Mouse (Mus musculus) heart, embryonic 14.5 days (tissue): ENCODE results near the gene Lsm2. TPM values are rescaled to one million over a fixed set of nuclear protein-coding genes. Genes with fewer than 3 reads are reported as not detected.
A peak's percentile ranks its signal among the peaks of the same experiment; 100 is the strongest.

ENCODE experiments used
- ATAC-seq: fragments of 200-750 bp; cut with Nextera tagmentation; 2 replicates; pipeline ENCODE4 v1.8.0; 2017; ENCODE audit warnings: low read depth, moderate TSS enrichment; ENCODE audit not compliant: insufficient number of reproducible peaks, insufficient read depth, low FRiP score
- H3K27ac ChIP-seq, 2 experiments: fragments of 200-500 bp in 1 of 2; fragments of 300-500 bp in 1 of 2; sonication (generic) in 1 of 2; replicated peaks in 1 of 2; 2 replicates each; pipeline ENCODE4 v1.5.1; 2012 to 2014; ENCODE audit warnings: low read depth in 2 of 2, low read length in 2 of 2, control low read depth in 1 of 2, mild to moderate bottlenecking in 1 of 2, mixed read lengths in 1 of 2; ENCODE audit not compliant: control insufficient read depth in 1 of 2, insufficient read depth in 1 of 2
- H3K27me3 ChIP-seq: fragments of 300-500 bp; sonication (generic); 2 replicates; pipeline ENCODE4 v1.6.1; 2014; ENCODE audit warnings: mild to moderate bottlenecking, low read length, control low read depth; ENCODE audit not compliant: control insufficient read depth, insufficient read depth
- H3K36me3 ChIP-seq: fragments of 300-500 bp; sonication (generic); 2 replicates; pipeline ENCODE4 v1.6.1; 2014; ENCODE audit warnings: mild to moderate bottlenecking, control low read depth, low read length, mixed read lengths; ENCODE audit not compliant: control insufficient read depth, insufficient read depth
- H3K4me1 ChIP-seq, 2 experiments: fragments of 200-500 bp in 1 of 2; fragments of 300-500 bp in 1 of 2; sonication (generic) in 1 of 2; 2 replicates each; pipeline ENCODE4 v1.6.1; 2012 to 2014; ENCODE audit warnings: low read length in 2 of 2, control low read depth in 1 of 2, mixed read lengths in 1 of 2; ENCODE audit not compliant: control insufficient read depth in 2 of 2, insufficient read depth in 2 of 2
- H3K4me2 ChIP-seq: fragments of 300-500 bp; sonication (generic); 2 replicates; pipeline ENCODE4 v1.6.1; 2014; ENCODE audit warnings: mild to moderate bottlenecking, low read length
- H3K4me3 ChIP-seq, 2 experiments: fragments of 200-500 bp in 1 of 2; fragments of 300-500 bp in 1 of 2; sonication (generic) in 1 of 2; 2 replicates each; pipeline ENCODE4 v1.5.1; 2012 to 2014; ENCODE audit warnings: low read length in 2 of 2, mild to moderate bottlenecking in 2 of 2, control low read depth in 1 of 2, low read depth in 1 of 2, moderate library complexity in 1 of 2; ENCODE audit not compliant: control insufficient read depth in 1 of 2, insufficient read depth in 1 of 2
- H3K9ac ChIP-seq: fragments of 300-500 bp; sonication (generic); 2 replicates; pipeline ENCODE4 v1.6.1; 2014; ENCODE audit warnings: mild to moderate bottlenecking, low read length
- H3K9me3 ChIP-seq: fragments of 300-500 bp; sonication (generic); 2 replicates; pipeline ENCODE4 v1.6.1; 2016; ENCODE audit warnings: low read length, control low read depth; ENCODE audit not compliant: control insufficient read depth
- WGBS: fragments of 180-500 bp; shearing (Covaris S2); extraction: QIAGEN DNeasy Blood & Tissue Kit; methylation state at CpG from one replicate; pipeline ENCODE4 v1.1.7; 2014; 5-methylcytosine and 5-hydroxymethylcytosine counted together
- polyA plus RNA-seq: library from polyadenylated mRNA; unstranded; fragments of >200 nt; fragmentation: Nextera tagmentation; extraction: Ambion mirVana; gene quantifications from 2 replicates; pipeline ENCODE4 v1.2.1, GENCODE M21; 2014

Gene Lsm2
- polyA plus RNA-seq, 1 experiment from 2014 or later = 136 TPM

DNA sequence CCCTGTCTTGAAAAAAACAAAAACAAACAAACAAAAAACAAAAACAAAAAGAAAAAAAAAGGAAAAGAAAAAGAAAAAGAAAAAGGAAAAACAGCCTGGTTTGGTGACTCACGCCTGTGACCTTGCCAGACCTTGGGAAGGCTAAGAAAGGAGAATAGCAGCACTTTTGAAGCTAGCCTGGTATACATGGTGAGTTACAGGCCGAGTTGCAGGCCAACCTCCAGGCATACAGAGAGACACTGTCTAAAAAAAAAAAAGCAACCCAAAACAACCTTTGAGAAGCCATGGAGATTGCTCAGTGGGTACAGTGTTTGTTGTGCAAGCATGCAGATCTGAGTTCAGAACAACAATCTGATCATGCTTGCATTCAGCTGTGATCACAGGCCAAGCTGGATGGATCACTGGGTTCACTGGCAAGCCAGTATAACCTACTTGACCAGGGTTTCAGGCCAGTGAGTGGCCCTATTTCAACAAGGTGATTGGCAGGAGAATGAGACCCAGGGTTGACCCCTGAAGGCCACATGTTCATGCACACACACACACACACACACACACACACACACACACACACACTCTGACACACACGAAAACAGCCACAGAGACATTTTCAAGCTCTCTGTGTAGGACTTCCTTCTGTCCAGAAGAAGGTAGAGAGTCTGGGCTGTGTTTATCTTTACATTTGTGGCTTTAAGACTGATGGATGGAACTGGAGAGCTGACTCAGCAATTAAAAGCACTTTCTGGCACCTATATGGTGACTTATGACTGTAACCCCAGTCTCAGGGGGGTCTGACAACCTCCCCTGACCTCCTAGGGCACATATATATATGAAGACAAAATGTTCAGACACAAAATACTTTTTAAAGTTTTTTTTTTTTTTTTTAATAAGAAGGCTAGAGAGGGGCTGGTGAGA lies 5.8 kb upstream of the Lsm2 start:
- H3K27ac ChIP-seq = no peak overlapping the region
- ATAC-seq = no peak
- H3K9ac ChIP-seq = no peak overlapping the region
- peaks cover 5% of the 10 kb centered on the region in 2 experiments for H3K4me1 ChIP-seq
- H3K4me3 ChIP-seq = no peak overlapping the region
- no peak overlapping the region for H3K4me2 ChIP-seq
- no peaks in the 10 kb centered on the region for H3K27me3 ChIP-seq
- H3K36me3 ChIP-seq = no peaks in the 10 kb centered on the region
- H3K9me3 ChIP-seq = no peaks in the 10 kb centered on the region
- WGBS = 80% methylated on average over 3 of the region's 3 CpGs

DNA sequence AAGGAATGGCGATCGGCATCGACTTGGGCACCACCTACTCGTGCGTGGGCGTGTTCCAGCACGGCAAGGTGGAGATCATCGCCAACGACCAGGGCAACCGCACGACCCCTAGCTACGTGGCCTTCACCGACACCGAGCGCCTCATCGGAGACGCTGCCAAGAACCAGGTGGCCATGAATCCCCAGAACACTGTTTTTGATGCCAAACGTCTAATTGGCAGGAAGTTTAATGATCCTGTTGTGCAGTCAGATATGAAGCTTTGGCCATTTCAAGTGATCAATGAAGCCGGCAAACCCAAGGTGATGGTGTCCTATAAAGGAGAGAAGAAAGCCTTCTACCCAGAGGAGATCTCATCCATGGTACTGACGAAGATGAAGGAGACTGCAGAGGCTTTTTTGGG lies 4.7 kb upstream of the Lsm2 start:
- 92% methylated on average over 20 of the region's 20 CpGs for WGBS
- no peaks in the 10 kb centered on the region for H3K27me3 ChIP-seq
- H3K4me2 ChIP-seq = no peak overlapping the region
- no peaks in the 10 kb centered on the region for H3K9me3 ChIP-seq
- peaks cover 7 to 9% of the 10 kb centered on the region in 2 experiments for H3K4me1 ChIP-seq
- H3K36me3 ChIP-seq = no peaks in the 10 kb centered on the region
- H3K9ac ChIP-seq = no peak overlapping the region
- no peak overlapping the region for H3K27ac ChIP-seq
- ATAC-seq = no peak
- H3K4me3 ChIP-seq = no peak overlapping the region

DNA sequence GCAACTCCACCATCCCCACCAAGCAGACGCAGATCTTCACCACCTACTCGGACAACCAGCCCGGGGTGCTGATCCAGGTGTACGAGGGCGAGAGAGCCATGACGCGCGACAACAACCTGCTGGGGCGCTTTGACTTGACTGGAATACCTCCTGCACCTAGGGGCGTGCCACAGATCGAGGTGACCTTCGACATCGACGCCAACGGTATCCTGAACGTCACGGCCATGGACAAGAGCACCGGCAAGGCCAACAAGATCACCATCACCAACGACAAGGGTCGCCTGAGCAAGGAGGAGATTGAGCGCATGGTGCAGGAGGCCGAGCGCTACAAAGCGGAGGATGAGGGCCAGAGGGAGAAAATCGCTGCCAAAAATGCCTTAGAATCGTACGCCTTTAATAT lies 3.4 kb upstream of the Lsm2 start:
- ATAC-seq = no peak
- Histone ChIP-seq H3K4me2 (no peak overlapping the region), H3K27ac (no peak overlapping the region), H3K9me3 (no peaks in the 10 kb centered on the region), H3K4me3 (no peak overlapping the region), H3K9ac (no peak overlapping the region), H3K4me1 (peaks cover 2 to 15% of the 10 kb centered on the region in 2 experiments; a peak in 3 of 4 replicates), H3K27me3 (no peaks in the 10 kb centered on the region), H3K36me3 (no peaks in the 10 kb centered on the region)
- 86% methylated on average over 27 of the region's 27 CpGs for WGBS

DNA sequence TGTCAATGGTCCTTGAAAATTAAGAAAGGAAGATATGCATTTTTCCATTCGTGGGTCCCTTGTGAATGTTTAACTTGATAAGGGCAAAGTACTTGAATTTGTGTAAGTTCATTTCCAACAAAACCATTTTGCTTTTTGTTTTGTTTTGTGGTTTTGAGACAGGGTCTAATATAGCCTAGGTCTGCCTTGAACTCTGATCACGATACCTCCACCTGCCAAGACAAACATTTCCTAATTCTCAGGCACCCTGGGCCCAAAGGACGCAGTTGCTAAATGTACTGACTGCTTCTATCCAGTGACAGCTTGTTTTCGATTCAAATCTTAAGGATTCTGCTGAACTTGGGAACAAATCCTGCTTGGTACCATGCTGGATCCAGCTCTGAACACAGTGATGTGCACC lies 2.0 kb upstream of the Lsm2 start:
- H3K4me1 ChIP-seq = peaks cover 2 to 15% of the 10 kb centered on the region in 2 experiments; a peak in 3 of 4 replicates
- no peak overlapping the region for H3K9ac ChIP-seq
- no peaks in the 10 kb centered on the region for H3K9me3 ChIP-seq
- no peaks in the 10 kb centered on the region for H3K27me3 ChIP-seq
- no peak for ATAC-seq
- no peak overlapping the region for H3K27ac ChIP-seq
- no peak overlapping the region for H3K4me3 ChIP-seq
- 95% methylated on average over 4 of the region's 4 CpGs for WGBS
- no peak overlapping the region for H3K4me2 ChIP-seq
- peaks cover 6% of the 10 kb centered on the region; the same call in 1 of the 2 replicates for H3K36me3 ChIP-seq

DNA sequence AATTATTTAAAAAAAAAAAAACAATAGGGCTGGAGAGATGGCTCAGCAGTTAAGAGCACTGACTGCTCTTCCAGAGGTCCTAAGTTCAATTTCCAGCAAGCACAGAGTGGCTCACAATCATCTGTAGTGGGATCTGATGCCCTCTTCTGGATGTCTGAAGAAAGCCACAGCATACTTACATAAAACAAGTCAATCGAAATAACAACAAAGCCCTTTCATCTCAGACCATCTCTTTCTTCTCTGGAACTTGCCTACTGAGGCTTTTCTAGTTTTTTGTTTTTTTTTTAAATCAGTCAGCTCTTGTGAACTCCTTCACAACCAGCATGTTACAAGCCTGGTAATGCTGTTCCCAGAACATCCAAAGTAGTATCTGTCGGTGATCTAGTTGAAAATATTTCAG lies 1.0 kb upstream of the Lsm2 start:
- 13% methylated on average over 2 of the region's 2 CpGs for WGBS
- Histone ChIP-seq H3K36me3 (peaks cover 16% of the 10 kb centered on the region), H3K27ac (peak overlapping the region; percentile 5 to 97; a peak in 2 of 4 replicates), H3K4me3 (peak overlapping the region; percentile 25 to 86; a peak in 3 of 4 replicates), H3K4me1 (peaks cover 2 to 15% of the 10 kb centered on the region in 2 experiments; a peak in 3 of 4 replicates), H3K9ac (peak overlapping the region; percentile 94), H3K27me3 (no peaks in the 10 kb centered on the region), H3K4me2 (peak overlapping the region; percentile 91), H3K9me3 (no peaks in the 10 kb centered on the region)
- no peak for ATAC-seq

DNA sequence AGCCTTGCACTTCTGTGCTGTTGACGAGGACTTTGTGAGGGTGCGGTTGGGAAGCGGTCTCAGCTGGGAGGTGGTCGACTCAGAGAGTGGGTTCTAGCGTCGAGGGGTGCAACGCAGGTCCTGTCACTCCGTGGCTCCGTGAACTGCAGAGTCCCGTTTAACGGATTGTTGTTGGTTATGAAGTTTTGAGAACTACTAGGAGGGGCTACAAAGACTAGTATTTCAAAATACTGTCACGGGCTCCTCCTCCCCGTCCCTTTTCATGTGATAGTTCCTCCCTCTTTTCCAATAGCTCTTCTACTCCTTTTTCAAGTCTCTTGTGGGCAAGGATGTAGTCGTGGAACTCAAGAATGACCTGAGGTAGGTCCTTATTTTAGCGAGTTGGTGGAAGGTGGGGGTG lies 666 bp downstream of the Lsm2 start:
- 1% methylated on average over 15 of the region's 15 CpGs for WGBS
- Histone ChIP-seq H3K27ac (peak overlapping the region; percentile 95 to 97; a peak in 2 of 4 replicates), H3K9me3 (no peaks in the 10 kb centered on the region), H3K4me2 (peak overlapping the region; percentile 91), H3K9ac (peak overlapping the region; percentile 94), H3K4me1 (peaks cover 2 to 15% of the 10 kb centered on the region in 2 experiments; a peak in 3 of 4 replicates), H3K4me3 (peak overlapping the region; percentile 76 to 86), H3K36me3 (peaks cover 29% of the 10 kb centered on the region), H3K27me3 (no peaks in the 10 kb centered on the region)
- no peak for ATAC-seq

DNA sequence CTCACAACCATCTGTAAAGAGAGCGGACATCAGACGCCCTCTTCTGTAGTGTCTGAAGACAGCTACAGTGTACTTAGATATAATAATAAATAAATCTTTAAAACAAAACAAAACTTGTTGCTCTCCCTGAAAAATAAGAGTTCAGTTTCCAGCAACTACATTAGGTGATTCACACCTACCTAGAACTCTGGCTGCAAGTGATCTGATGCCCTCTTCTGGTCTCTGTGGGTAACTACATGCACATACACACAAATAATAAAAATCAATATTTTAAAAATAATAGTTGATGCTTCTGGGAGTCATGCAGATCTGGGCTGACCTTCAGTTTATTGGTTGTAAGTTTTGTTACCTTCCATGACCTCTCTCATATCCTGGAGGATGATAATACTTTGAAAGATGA lies 2.6 kb downstream of the Lsm2 start:
- WGBS = 77% methylated on average over 2 of the region's 2 CpGs
- ATAC-seq = no peak
- H3K9me3 ChIP-seq = no peaks in the 10 kb centered on the region

More for the DNA sequence above, 2.6 kb downstream of the Lsm2 start:
- no peaks in the 10 kb centered on the region for H3K27me3 ChIP-seq
- no peak overlapping the region for H3K4me3 ChIP-seq
- no peak overlapping the region for H3K27ac ChIP-seq
- no peak overlapping the region for H3K9ac ChIP-seq
- H3K4me2 ChIP-seq = no peak overlapping the region
- peaks cover 40% of the 10 kb centered on the region for H3K36me3 ChIP-seq
- H3K4me1 ChIP-seq = peaks cover 2 to 15% of the 10 kb centered on the region in 2 experiments; a peak in 3 of 4 replicates
